Mouse (Mus musculus): ENCODE measurements around the gene Cldn16. TPM values are rescaled to one million over a fixed set of nuclear protein-coding genes. Genes with fewer than 3 reads are reported as not detected.

Cldn16 gene
- not detected in 2 replicates for polyA plus RNA-seq (2016; fragmentation: Nextera tagmentation; extraction: Ambion mirVana)

- H3K27ac ChIP-seq (replicated peaks): no peak within 1 kb of the TSS
- H3K4me1 ChIP-seq: no peaks in the 10 kb centered on the region
- no peaks in the 10 kb centered on the region for H3K36me3 ChIP-seq
- no peak for DNase-seq (ENCODE audit: low spot score)
- no peak within 1 kb of the TSS for H3K4me3 ChIP-seq
- H3K9me3 ChIP-seq (replicated peaks): no peaks in the 10 kb centered on the region
- no peaks in the 10 kb centered on the region for H3K27me3 ChIP-seq (ENCODE audit: low read depth, poor library complexity, severe bottlenecking)
- WGBS: 75% methylated on average over 7 of the region's 7 CpGs
Observed at GRCm38 (mm10) chr16:26462835-26463234, at the start of gene Cldn16. Cldn16 (plus strand) TSS chr16:26463135.

DNA sequence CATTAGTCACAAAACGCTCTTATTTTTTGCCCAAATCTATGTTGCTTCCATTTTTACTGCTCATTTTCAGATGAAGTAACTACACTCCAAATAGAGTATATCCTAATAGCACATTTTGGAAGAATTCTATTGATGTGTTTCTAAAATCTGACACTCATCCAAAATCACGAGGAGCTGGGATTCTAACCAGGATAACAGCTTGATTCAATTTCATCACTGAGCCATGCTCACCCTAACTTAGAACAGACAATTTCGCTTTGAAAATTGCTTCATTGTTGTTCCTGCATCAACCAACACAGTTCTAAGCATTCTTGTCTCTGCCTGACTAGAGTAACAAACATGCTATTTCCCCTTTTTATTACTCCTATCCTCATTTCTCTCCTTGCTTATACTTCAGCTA lies 44.3 kb upstream of the Cldn16 start:
- no peak overlapping the region for H3K27ac ChIP-seq (replicated peaks)
- no peaks in the 10 kb centered on the region for H3K27me3 ChIP-seq (ENCODE audit: low read depth, poor library complexity, severe bottlenecking)
- H3K4me3 ChIP-seq: no peak overlapping the region
- H3K36me3 ChIP-seq: no peaks in the 10 kb centered on the region
- no peaks in the 10 kb centered on the region for H3K4me1 ChIP-seq
- no peaks in the 10 kb centered on the region for H3K9me3 ChIP-seq (replicated peaks)
- DNase-seq (ENCODE audit: low spot score): no peak
- 91% methylated on average over 3 of the region's 3 CpGs for WGBS

DNA sequence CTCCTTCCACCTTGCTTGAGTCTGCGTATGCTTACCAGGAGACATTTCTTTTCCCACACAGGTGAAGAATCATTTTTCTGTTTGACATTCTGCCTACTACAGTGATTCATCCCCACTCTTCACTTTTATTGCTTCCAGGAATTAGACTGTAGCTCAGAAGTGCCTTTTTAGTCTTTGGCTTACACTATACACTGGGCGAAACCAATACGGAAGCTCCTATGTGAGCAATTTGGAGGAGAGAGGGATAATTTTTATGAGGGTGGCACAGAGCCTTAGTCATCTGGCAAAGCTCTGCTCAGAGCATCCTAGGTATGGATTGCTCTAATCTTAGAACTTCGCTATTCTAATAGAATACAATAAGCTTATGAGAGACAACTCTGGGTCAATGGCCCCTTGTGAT lies 40.9 kb upstream of the Cldn16 start:
- 94% methylated on average over 4 of the region's 4 CpGs for whole genome bisulfite sequencing
- Histone ChIP-seq H3K27ac (replicated peaks) (no peak overlapping the region), H3K36me3 (no peaks in the 10 kb centered on the region), H3K27me3 (ENCODE audit: low read depth, poor library complexity, severe bottlenecking) (no peaks in the 10 kb centered on the region), H3K4me3 (no peak overlapping the region), H3K9me3 (replicated peaks) (no peaks in the 10 kb centered on the region), H3K4me1 (no peaks in the 10 kb centered on the region)
- no peak for DNase-seq (ENCODE audit: low spot score)

- WGBS: 88% methylated on average over 3 of the region's 3 CpGs
- Histone ChIP-seq H3K27ac (replicated peaks) (no peak overlapping the region), H3K9me3 (replicated peaks) (no peaks in the 10 kb centered on the region), H3K4me1 (no peaks in the 10 kb centered on the region), H3K4me3 (no peak overlapping the region), H3K27me3 (ENCODE audit: low read depth, poor library complexity, severe bottlenecking) (no peaks in the 10 kb centered on the region), H3K36me3 (no peaks in the 10 kb centered on the region)
- DNase-seq (ENCODE audit: low spot score): no peak
Observed at GRCm38 (mm10) chr16:26430246-26430645, 32.7 kb upstream of the Cldn16 start.

GRCm38 (mm10) chr16:26433486-26433885 lies 29.4 kb upstream of the Cldn16 start:
- Histone ChIP-seq H3K36me3 (no peaks in the 10 kb centered on the region), H3K4me1 (no peaks in the 10 kb centered on the region), H3K27ac (replicated peaks) (no peak overlapping the region), H3K4me3 (no peak overlapping the region), H3K9me3 (replicated peaks) (no peaks in the 10 kb centered on the region), H3K27me3 (ENCODE audit: low read depth, poor library complexity, severe bottlenecking) (no peaks in the 10 kb centered on the region)
- no peak for DNase-seq (ENCODE audit: low spot score)
- 68% methylated on average over 2 of the region's 2 CpGs for WGBS

- no peak for DNase-seq (ENCODE audit: low spot score)
- WGBS: 83% methylated on average over 3 of the region's 3 CpGs
- no peaks in the 10 kb centered on the region for H3K27me3 ChIP-seq (ENCODE audit: low read depth, poor library complexity, severe bottlenecking)
- H3K9me3 ChIP-seq (replicated peaks): no peaks in the 10 kb centered on the region
- H3K4me3 ChIP-seq: no peak overlapping the region
- H3K27ac ChIP-seq (replicated peaks): no peak overlapping the region
- no peaks in the 10 kb centered on the region for H3K36me3 ChIP-seq
- no peaks in the 10 kb centered on the region for H3K4me1 ChIP-seq
Observed at GRCm38 (mm10) chr16:26440031-26440430, 22.9 kb upstream of the Cldn16 start.

DNA sequence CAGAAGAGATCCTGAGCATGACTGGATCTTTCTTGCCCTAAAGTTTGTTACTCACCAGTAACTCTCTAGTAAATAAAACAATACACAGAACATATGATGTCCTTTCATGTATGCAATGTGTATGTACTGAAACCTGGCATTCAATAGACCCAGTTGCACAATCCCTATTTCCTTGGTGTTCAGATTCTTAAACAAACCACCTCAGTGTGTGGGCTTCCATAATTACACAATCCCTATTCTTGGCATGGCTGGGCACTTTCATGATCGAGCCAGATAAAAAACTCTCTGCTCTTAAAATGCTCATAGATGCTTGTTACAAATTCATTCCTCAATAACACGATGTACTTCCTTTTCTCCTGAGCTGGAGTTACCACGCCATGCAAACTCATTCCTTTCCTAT lies 21.8 kb upstream of the Cldn16 start:
- no peaks in the 10 kb centered on the region for H3K27me3 ChIP-seq (ENCODE audit: low read depth, poor library complexity, severe bottlenecking)
- no peak for DNase-seq (ENCODE audit: low spot score)
- 90% methylated on average over 3 of the region's 3 CpGs for WGBS
- H3K27ac ChIP-seq (replicated peaks): no peak overlapping the region
- no peaks in the 10 kb centered on the region for H3K4me1 ChIP-seq
- H3K36me3 ChIP-seq: no peaks in the 10 kb centered on the region
- no peak overlapping the region for H3K4me3 ChIP-seq
- H3K9me3 ChIP-seq (replicated peaks): no peaks in the 10 kb centered on the region

DNA sequence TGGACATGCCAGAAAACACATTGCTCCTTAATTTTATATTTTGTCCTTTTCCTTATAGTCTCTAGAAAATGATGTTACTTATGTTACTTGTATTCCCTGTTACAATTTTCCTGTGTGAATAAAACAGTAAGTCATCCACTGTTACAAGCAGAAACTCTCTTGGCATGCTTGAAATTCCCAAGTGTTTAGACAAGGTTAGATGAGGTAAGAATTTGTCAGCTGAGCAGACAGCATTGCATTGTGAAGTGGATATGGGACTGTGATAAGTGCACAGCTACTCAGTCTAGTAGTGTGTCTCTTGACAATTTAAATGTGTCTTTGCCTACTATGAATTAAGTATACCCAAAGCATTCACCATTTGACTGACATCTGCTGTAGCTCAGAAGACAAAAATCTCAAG lies 18.1 kb upstream of the Cldn16 start:
- DNase-seq (ENCODE audit: low spot score): no peak
- no peaks in the 10 kb centered on the region for H3K9me3 ChIP-seq (replicated peaks)

DNA sequence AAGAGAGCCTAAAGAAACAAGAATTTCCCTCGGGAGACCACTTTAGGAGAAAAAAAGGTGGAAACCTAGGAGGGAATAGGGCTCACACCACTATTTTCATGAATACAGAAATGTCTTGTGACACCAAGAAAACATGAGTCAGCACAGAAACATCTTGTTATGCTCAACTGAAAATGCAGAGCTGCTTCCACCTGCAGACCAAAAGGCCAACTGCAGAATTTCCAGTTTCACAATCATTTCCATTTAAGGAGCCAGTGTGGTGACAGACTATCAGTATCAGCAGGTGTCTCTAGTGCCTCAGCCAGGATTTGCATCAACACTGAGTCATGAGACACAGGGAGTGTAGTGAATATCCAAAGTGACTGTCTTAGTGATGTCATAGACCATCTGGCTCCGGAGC lies 15.3 kb upstream of the Cldn16 start:
- Histone ChIP-seq H3K36me3 (no peaks in the 10 kb centered on the region), H3K27ac (replicated peaks) (no peak overlapping the region), H3K9me3 (replicated peaks) (no peaks in the 10 kb centered on the region), H3K4me1 (no peaks in the 10 kb centered on the region), H3K4me3 (no peak overlapping the region), H3K27me3 (ENCODE audit: low read depth, poor library complexity, severe bottlenecking) (no peaks in the 10 kb centered on the region)
- 80% methylated on average over 2 of the region's 2 CpGs for WGBS
- DNase-seq (ENCODE audit: low spot score): no peak

More for the DNA sequence above, 18.1 kb upstream of the Cldn16 start:
- no peaks in the 10 kb centered on the region for H3K36me3 ChIP-seq
- no peak overlapping the region for H3K4me3 ChIP-seq
- no peaks in the 10 kb centered on the region for H3K4me1 ChIP-seq
- no peaks in the 10 kb centered on the region for H3K27me3 ChIP-seq (ENCODE audit: low read depth, poor library complexity, severe bottlenecking)
- H3K27ac ChIP-seq (replicated peaks): no peak overlapping the region

- no peak for DNase-seq (ENCODE audit: low spot score)
- Histone ChIP-seq H3K9me3 (replicated peaks) (no peaks in the 10 kb centered on the region), H3K4me1 (no peaks in the 10 kb centered on the region), H3K36me3 (no peaks in the 10 kb centered on the region), H3K27me3 (ENCODE audit: low read depth, poor library complexity, severe bottlenecking) (no peaks in the 10 kb centered on the region), H3K27ac (replicated peaks) (no peak overlapping the region), H3K4me3 (no peak overlapping the region)
- 83% methylated on average over 3 of the region's 3 CpGs for WGBS
Observed at GRCm38 (mm10) chr16:26454163-26454562, 8.8 kb upstream of the Cldn16 start.

DNA sequence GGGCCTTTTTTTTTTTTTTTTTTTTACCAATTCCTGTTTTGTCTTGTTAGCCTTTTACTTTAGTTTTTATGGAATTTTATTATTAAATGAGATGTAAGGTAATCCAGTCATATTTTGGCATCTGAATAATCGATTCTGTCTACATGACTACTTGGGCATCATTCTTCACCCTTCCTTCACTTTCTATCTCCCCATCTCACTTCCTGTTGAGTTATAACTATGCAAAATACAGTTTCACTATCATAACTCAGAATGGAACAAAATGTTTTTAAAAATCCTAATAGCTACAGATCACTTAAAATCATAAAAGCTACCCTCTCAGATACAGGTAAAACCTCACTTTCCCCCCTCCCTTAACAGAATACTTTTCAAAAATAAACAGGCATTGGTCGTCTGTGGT lies 6.8 kb upstream of the Cldn16 start:
- Histone ChIP-seq H3K4me3 (no peak overlapping the region), H3K27ac (replicated peaks) (no peak overlapping the region), H3K4me1 (no peaks in the 10 kb centered on the region), H3K9me3 (replicated peaks) (no peaks in the 10 kb centered on the region), H3K27me3 (ENCODE audit: low read depth, poor library complexity, severe bottlenecking) (no peaks in the 10 kb centered on the region), H3K36me3 (no peaks in the 10 kb centered on the region)
- DNase-seq (ENCODE audit: low spot score): no peak
- WGBS: 84% methylated on average over 2 of the region's 2 CpGs

DNA sequence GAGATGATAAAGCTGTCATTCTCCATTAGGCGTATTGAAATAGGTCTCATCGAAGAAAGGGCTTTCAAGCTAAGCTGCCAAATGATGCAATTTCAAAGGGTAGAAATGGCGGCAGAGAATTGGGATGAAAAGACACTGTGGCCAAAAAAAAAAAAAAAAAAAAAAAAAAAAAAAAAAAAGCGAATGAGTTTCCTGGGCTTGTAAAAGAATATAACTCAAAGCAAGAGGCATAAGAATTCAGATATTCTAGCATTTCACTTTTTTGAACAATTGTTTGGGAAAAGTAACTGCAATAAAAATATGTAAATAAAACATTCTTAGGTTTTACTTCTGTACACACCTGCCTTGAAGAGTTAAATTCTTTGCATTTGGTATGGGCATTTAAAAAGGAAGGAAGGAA lies 3.6 kb downstream of the Cldn16 start:
- no peaks in the 10 kb centered on the region for H3K36me3 ChIP-seq
- no peaks in the 10 kb centered on the region for H3K4me1 ChIP-seq
- WGBS: 79% methylated on average over 4 of the region's 4 CpGs
- H3K9me3 ChIP-seq (replicated peaks): no peaks in the 10 kb centered on the region
- no peak overlapping the region for H3K4me3 ChIP-seq
- H3K27ac ChIP-seq (replicated peaks): no peak overlapping the region
- no peaks in the 10 kb centered on the region for H3K27me3 ChIP-seq (ENCODE audit: low read depth, poor library complexity, severe bottlenecking)
- DNase-seq (ENCODE audit: low spot score): no peak

- no peaks in the 10 kb centered on the region for H3K36me3 ChIP-seq
- no peaks in the 10 kb centered on the region for H3K27me3 ChIP-seq (ENCODE audit: low read depth, poor library complexity, severe bottlenecking)
- no peaks in the 10 kb centered on the region for H3K9me3 ChIP-seq (replicated peaks)
- no peak overlapping the region for H3K4me3 ChIP-seq
- WGBS: 86% methylated on average over 4 of the region's 4 CpGs
- H3K4me1 ChIP-seq: no peaks in the 10 kb centered on the region
- DNase-seq (ENCODE audit: low spot score): no peak
- H3K27ac ChIP-seq (replicated peaks): no peak overlapping the region
Observed at GRCm38 (mm10) chr16:26471254-26471653, 8.3 kb downstream of the Cldn16 start.

GRCm38 (mm10) chr16:26495721-26496120 lies 32.8 kb downstream of the Cldn16 start:
- no peak for DNase-seq (ENCODE audit: low spot score)
- no peaks in the 10 kb centered on the region for H3K4me1 ChIP-seq
- 13% methylated on average over 2 of the region's 2 CpGs for WGBS

More at GRCm38 (mm10) chr16:26495721-26496120, 32.8 kb downstream of the Cldn16 start:
- Histone ChIP-seq H3K36me3 (no peaks in the 10 kb centered on the region), H3K27ac (replicated peaks) (no peak overlapping the region), H3K9me3 (replicated peaks) (no peaks in the 10 kb centered on the region), H3K4me3 (no peak overlapping the region), H3K27me3 (ENCODE audit: low read depth, poor library complexity, severe bottlenecking) (no peaks in the 10 kb centered on the region)

Data from midbrain, embryonic 10.5 days (tissue).